ENCODE assay signal across 12 mouse cellular contexts in genomic region chr16:43580321-43580822, GRCm38 (mm10).
"Had no signal": no experiment of that assay in that cellular context is flagged by ENCODE, and none has a peak within 500 bp of the region (broad histone marks: within the 10 kb centered on the region; RNA-seq: fewer than 3 reads in every experiment).

No protein-coding gene starts in this region.

- DNase-seq: kidney, adult 18-20 months; kidney, postnatal 25 days; layer of hippocampus, adult 9-11 months; lung, adult 18-20 months; retina, postnatal 1 day; right cerebral cortex, postnatal 4 days; spleen, adult 18-20 months; thymus, postnatal 36 days had no signal

- H3K27ac ChIP-seq: limb, embryonic 13.5 days; liver, embryonic 14.5 days; midbrain, embryonic 15.5 days had no signal

- ATAC-seq: midbrain, embryonic 15.5 days had no signal

- H3K4me3 ChIP-seq: limb, embryonic 13.5 days; megakaryocyte, embryonic 14.5 days; midbrain, embryonic 15.5 days had no signal
